Mouse (Mus musculus) NIH3T3 (cell line): Measurements from ENCODE around the gene Nupr1.
A peak's percentile ranks its signal among the peaks of the same experiment; 100 is the strongest.

Source experiments
- DNase-seq: peaks from one replicate; pipeline ENCODE4 v3.0.0-alpha.2; 2012; ENCODE audit warnings: low read depth

The Nupr1 gene

GRCm38 (mm10) chr7:126643244-126643617, 12.6 kb upstream of the Nupr1 start:
- peak; percentile 79 for DNase-seq

GRCm38 (mm10) chr7:126642545-126643243, 12.0 kb upstream of the Nupr1 start:
- DNase-seq: peak; percentile 34

- peak; percentile 81 for DNase-seq
These were observed 6.3 kb upstream of the Nupr1 start for GRCm38 (mm10) chr7:126636733-126637520.

- DNase-seq: no peak
These were observed 4.7 kb upstream of the Nupr1 start for GRCm38 (mm10) chr7:126635375-126635774.

- DNase-seq: no peak
These were observed 1.8 kb upstream of the Nupr1 start for GRCm38 (mm10) chr7:126632478-126632877.

GRCm38 (mm10) chr7:126629915-126630314, 746 bp downstream of the Nupr1 start:
- DNase-seq: no peak

- peak; percentile 76 for DNase-seq
These were observed 2.5 kb downstream of the Nupr1 start for GRCm38 (mm10) chr7:126628111-126628510.

- DNase-seq: peak; percentile 66
These were observed 4.7 kb downstream of the Nupr1 start for GRCm38 (mm10) chr7:126625807-126626600.

GRCm38 (mm10) chr7:126625369-126625768, 5.3 kb downstream of the Nupr1 start:
- peak; percentile 96 for DNase-seq

- peak; percentile 39 for DNase-seq
These were observed 5.9 kb downstream of the Nupr1 start for GRCm38 (mm10) chr7:126624774-126625173.

- no peak for DNase-seq
These were observed 7.3 kb downstream of the Nupr1 start for GRCm38 (mm10) chr7:126623381-126623780.

GRCm38 (mm10) chr7:126621452-126622359, 9.0 kb downstream of the Nupr1 start:
- no peak for DNase-seq

GRCm38 (mm10) chr7:126619559-126620275, 10.9 kb downstream of the Nupr1 start:
- peak; percentile 63 for DNase-seq

- no peak for DNase-seq
These were observed 14.0 kb downstream of the Nupr1 start for GRCm38 (mm10) chr7:126616707-126617106.

GRCm38 (mm10) chr7:126612736-126613135, 17.9 kb downstream of the Nupr1 start:
- DNase-seq: no peak

- no peak for DNase-seq
These were observed 22.9 kb downstream of the Nupr1 start for GRCm38 (mm10) chr7:126607796-126608195.

- DNase-seq: peak; percentile 83
These were observed 23.6 kb downstream of the Nupr1 start for GRCm38 (mm10) chr7:126607064-126607463.

- DNase-seq: peak; percentile 35
These were observed 24.1 kb downstream of the Nupr1 start for GRCm38 (mm10) chr7:126606611-126607010.

- DNase-seq: no peak
These were observed 28.0 kb downstream of the Nupr1 start for GRCm38 (mm10) chr7:126602650-126603049.

- DNase-seq: no peak
These were observed 28.8 kb downstream of the Nupr1 start for GRCm38 (mm10) chr7:126601896-126602295.

- DNase-seq: peak; percentile 66
These were observed 31.7 kb downstream of the Nupr1 start for GRCm38 (mm10) chr7:126598919-126599318.
